Mouse (Mus musculus): ENCODE data around the gene Ndufaf7. TPM values are rescaled to one million over a fixed set of nuclear protein-coding genes. Genes with fewer than 3 reads are reported as not detected.

The Ndufaf7 gene
- 20.7 and 27.7 TPM in 2 replicates for polyA plus RNA-seq (2011; ENCODE audit: insufficient read depth, insufficient read length, low replicate concordance, missing spikeins)

- under 1% methylated on average over 45 of the region's 45 CpGs for WGBS
- no peaks in the 10 kb centered on the region; the same call in 1 of the 2 replicates for H3K4me1 ChIP-seq (ENCODE audit: control insufficient read depth, insufficient read depth, low read length)
- peak within 1 kb of the TSS; percentile 95 for H3K4me3 ChIP-seq (replicated peaks; ENCODE audit: control insufficient read depth, low read depth, low read length)
- no peak for TF ChIP-seq CTCF (IDR thresholded peaks at IDR 0.05; ENCODE audit: control insufficient read depth, insufficient read depth, low read length)
- TF ChIP-seq POLR2A (IDR thresholded peaks at IDR 0.05; ENCODE audit: borderline replicate concordance, control insufficient read depth, low read depth, low read length), result peak; percentile 83; the same call in 1 of the 2 replicates
- H3K27ac ChIP-seq (ENCODE audit: control insufficient read depth, insufficient read depth, low read depth, low read length, poor library complexity), result peak within 1 kb of the TSS; percentile 61
Observed at GRCm38 (mm10) chr17:78936466-78937228, at the start of gene Ndufaf7, which contains the start of gene Cebpz. Gene Ndufaf7, plus strand, starts transcription at chr17:78937136. Gene Cebpz, minus strand, starts transcription at chr17:78937066.

GRCm38 (mm10) chr17:78888554-78888953 is 48.4 kb upstream of the Ndufaf7 start:
- no peaks in the 10 kb centered on the region; the same call in 1 of the 2 replicates for H3K4me1 ChIP-seq (ENCODE audit: control insufficient read depth, insufficient read depth, low read length)
- TF ChIP-seq POLR2A (IDR thresholded peaks at IDR 0.05; ENCODE audit: borderline replicate concordance, control insufficient read depth, low read depth, low read length) (no peak), CTCF (IDR thresholded peaks at IDR 0.05; ENCODE audit: control insufficient read depth, insufficient read depth, low read length) (no peak)
- WGBS, result 67% methylated on average over 4 of the region's 4 CpGs
- no peak overlapping the region for H3K4me3 ChIP-seq (replicated peaks; ENCODE audit: control insufficient read depth, low read depth, low read length)
- H3K27ac ChIP-seq (ENCODE audit: control insufficient read depth, insufficient read depth, low read depth, low read length, poor library complexity), result no peak overlapping the region

- no peak overlapping the region for H3K27ac ChIP-seq (ENCODE audit: control insufficient read depth, insufficient read depth, low read depth, low read length, poor library complexity)
- H3K4me3 ChIP-seq (replicated peaks; ENCODE audit: control insufficient read depth, low read depth, low read length), result no peak overlapping the region
- no peak for TF ChIP-seq POLR2A (IDR thresholded peaks at IDR 0.05; ENCODE audit: borderline replicate concordance, control insufficient read depth, low read depth, low read length)
- TF ChIP-seq CTCF (IDR thresholded peaks at IDR 0.05; ENCODE audit: control insufficient read depth, insufficient read depth, low read length), result no peak
- H3K4me1 ChIP-seq (ENCODE audit: control insufficient read depth, insufficient read depth, low read length), result no peaks in the 10 kb centered on the region; the same call in 1 of the 2 replicates
- 66% methylated on average over 3 of the region's 3 CpGs for WGBS
Observed at GRCm38 (mm10) chr17:78889184-78889583, 47.8 kb upstream of the Ndufaf7 start.

- TF ChIP-seq CTCF (IDR thresholded peaks at IDR 0.05; ENCODE audit: control insufficient read depth, insufficient read depth, low read length), result no peak
- TF ChIP-seq POLR2A (IDR thresholded peaks at IDR 0.05; ENCODE audit: borderline replicate concordance, control insufficient read depth, low read depth, low read length), result no peak
- WGBS, result 37% methylated on average over 9 of the region's 9 CpGs
- Histone ChIP-seq H3K4me1 (ENCODE audit: control insufficient read depth, insufficient read depth, low read length) (no peaks in the 10 kb centered on the region; the same call in 1 of the 2 replicates), H3K4me3 (replicated peaks; ENCODE audit: control insufficient read depth, low read depth, low read length) (no peak overlapping the region), H3K27ac (ENCODE audit: control insufficient read depth, insufficient read depth, low read depth, low read length, poor library complexity) (no peak overlapping the region)
Observed at GRCm38 (mm10) chr17:78891020-78891419, 45.9 kb upstream of the Ndufaf7 start.

GRCm38 (mm10) chr17:78894991-78895390 is 41.9 kb upstream of the Ndufaf7 start:
- Histone ChIP-seq H3K27ac (ENCODE audit: control insufficient read depth, insufficient read depth, low read depth, low read length, poor library complexity) (no peak overlapping the region), H3K4me3 (replicated peaks; ENCODE audit: control insufficient read depth, low read depth, low read length) (no peak overlapping the region), H3K4me1 (ENCODE audit: control insufficient read depth, insufficient read depth, low read length) (no peaks in the 10 kb centered on the region; the same call in 1 of the 2 replicates)
- no peak for TF ChIP-seq CTCF (IDR thresholded peaks at IDR 0.05; ENCODE audit: control insufficient read depth, insufficient read depth, low read length)
- TF ChIP-seq POLR2A (IDR thresholded peaks at IDR 0.05; ENCODE audit: borderline replicate concordance, control insufficient read depth, low read depth, low read length), result no peak
- WGBS, result 61% methylated on average over 7 of the region's 7 CpGs

- no peaks in the 10 kb centered on the region; the same call in 1 of the 2 replicates for H3K4me1 ChIP-seq (ENCODE audit: control insufficient read depth, insufficient read depth, low read length)
- peak; percentile 50 for TF ChIP-seq CTCF (IDR thresholded peaks at IDR 0.05; ENCODE audit: control insufficient read depth, insufficient read depth, low read length)
- no peak for TF ChIP-seq POLR2A (IDR thresholded peaks at IDR 0.05; ENCODE audit: borderline replicate concordance, control insufficient read depth, low read depth, low read length)
- H3K27ac ChIP-seq (ENCODE audit: control insufficient read depth, insufficient read depth, low read depth, low read length, poor library complexity), result no peak overlapping the region
- H3K4me3 ChIP-seq (replicated peaks; ENCODE audit: control insufficient read depth, low read depth, low read length), result no peak overlapping the region
- WGBS, result under 1% methylated on average over 8 of the region's 8 CpGs
Observed at GRCm38 (mm10) chr17:78895394-78895793, 41.5 kb upstream of the Ndufaf7 start.

GRCm38 (mm10) chr17:78903158-78903557 is 33.8 kb upstream of the Ndufaf7 start:
- Histone ChIP-seq H3K27ac (ENCODE audit: control insufficient read depth, insufficient read depth, low read depth, low read length, poor library complexity) (no peak overlapping the region), H3K4me3 (replicated peaks; ENCODE audit: control insufficient read depth, low read depth, low read length) (no peak overlapping the region), H3K4me1 (ENCODE audit: control insufficient read depth, insufficient read depth, low read length) (no peaks in the 10 kb centered on the region)
- WGBS, result 74% methylated on average over 2 of the region's 2 CpGs
- TF ChIP-seq POLR2A (IDR thresholded peaks at IDR 0.05; ENCODE audit: borderline replicate concordance, control insufficient read depth, low read depth, low read length) (no peak), CTCF (IDR thresholded peaks at IDR 0.05; ENCODE audit: control insufficient read depth, insufficient read depth, low read length) (no peak)

GRCm38 (mm10) chr17:78906892-78907291 is 30.0 kb upstream of the Ndufaf7 start, which contains the start of gene Sult6b1:
Gene Sult6b1, minus strand, starts transcription at chr17:78906992.
- 80% methylated on average over 5 of the region's 5 CpGs for WGBS

More at GRCm38 (mm10) chr17:78906892-78907291, 30.0 kb upstream of the Ndufaf7 start, which contains the start of gene Sult6b1:
- Histone ChIP-seq H3K27ac (ENCODE audit: control insufficient read depth, insufficient read depth, low read depth, low read length, poor library complexity) (no peak within 1 kb of the TSS), H3K4me1 (ENCODE audit: control insufficient read depth, insufficient read depth, low read length) (no peaks in the 10 kb centered on the region), H3K4me3 (replicated peaks; ENCODE audit: control insufficient read depth, low read depth, low read length) (no peak within 1 kb of the TSS)
- TF ChIP-seq POLR2A (IDR thresholded peaks at IDR 0.05; ENCODE audit: borderline replicate concordance, control insufficient read depth, low read depth, low read length) (no peak), CTCF (IDR thresholded peaks at IDR 0.05; ENCODE audit: control insufficient read depth, insufficient read depth, low read length) (no peak)
